ENCODE assay signal across 19 mouse cellular contexts in genomic region chr11:70075581-70075980, GRCm38 (mm10). TPM values are rescaled to one million over a fixed set of nuclear protein-coding genes. Genes with fewer than 3 reads are reported as not detected.
DNase-seq lines count a peak whose midpoint lies in the region; ATAC-seq and TF ChIP-seq lines count a peak whose summit lies in the region.
"Had no signal": no experiment of that assay in that cellular context is flagged by ENCODE, and none has a peak within 500 bp of the region (broad histone marks: within the 10 kb centered on the region; RNA-seq: fewer than 3 reads in every experiment).

No protein-coding gene starts in this region.

- no peak for DNase-seq in heart, postnatal 36 days
- peak; percentile 53 for DNase-seq in adrenal gland, adult 8-10 months
- DNase-seq in liver, adult 2 months (ENCODE audit: extremely low read depth, low read depth, low spot score), result peak; percentile 90
- DNase-seq in urinary bladder, postnatal 25 days (ENCODE audit: low spot score), result no peak
- DNase-seq in T-cell, adult 2 months (ENCODE audit: low spot score), result no peak
- DNase-seq: cerebellum, adult 8-10 months; gastrocnemius, postnatal 14 days; heart, postnatal 10 days; kidney, postnatal 25 days; right cerebral cortex, adult 18-20 months had no signal

- peak; percentile 74; the same call in 1 of the 2 replicates for ATAC-seq in heart, embryonic 13.5 days (ENCODE audit: extremely low read depth, insufficient number of reproducible peaks, low FRiP score, low TSS enrichment)
- peak; percentile 56; the same call in 1 of the 2 replicates for ATAC-seq in stomach, embryonic 15.5 days (ENCODE audit: insufficient read depth, low FRiP score, low read depth)
- ATAC-seq in activated CD4-positive, CD25-positive, alpha-beta regulatory T cell, adult 4 months, result no peak

- no peaks in the 10 kb centered on the region for H3K36me3 ChIP-seq in heart, embryonic 13.5 days
- H3K36me3 ChIP-seq in liver, adult 2 months (ENCODE audit: control insufficient read depth, insufficient read depth, low read length), result no peaks in the 10 kb centered on the region
- H3K36me3 ChIP-seq in stomach, embryonic 15.5 days, result no peaks in the 10 kb centered on the region
- H3K36me3 ChIP-seq: embryonic facial prominence, embryonic 10.5 days; forebrain, embryonic 12.5 days; midbrain, embryonic 12.5 days; neural tube, embryonic 12.5 days had no signal

- peak overlapping the region; percentile 51 for H3K27ac ChIP-seq in heart, embryonic 13.5 days (replicated peaks)
- H3K27ac ChIP-seq in liver, adult 2 months (replicated peaks; ENCODE audit: insufficient read depth, low read depth, low read length), result peak overlapping the region; percentile 68
- no peak overlapping the region for H3K27ac ChIP-seq in stomach, embryonic 15.5 days
- H3K27ac ChIP-seq: embryonic facial prominence, embryonic 10.5 days; midbrain, embryonic 12.5 days; neural tube, embryonic 12.5 days had no signal

- H3K9ac ChIP-seq in heart, embryonic 13.5 days, result no peak overlapping the region
- no peak overlapping the region for H3K9ac ChIP-seq in liver, adult 2 months (ENCODE audit: low read depth, low read length)
- H3K9ac ChIP-seq in stomach, embryonic 15.5 days, result no peak overlapping the region
- H3K9ac ChIP-seq: forebrain, embryonic 12.5 days; midbrain, embryonic 12.5 days; neural tube, embryonic 12.5 days had no signal

- no peak overlapping the region for H3K4me3 ChIP-seq in heart, embryonic 13.5 days
- no peak overlapping the region for H3K4me3 ChIP-seq in liver, adult 2 months (ENCODE audit: insufficient read depth, low read depth, low read length)
- H3K4me3 ChIP-seq in stomach, embryonic 15.5 days (replicated peaks), result no peak overlapping the region
- H3K4me3 ChIP-seq: forebrain, embryonic 12.5 days; midbrain, embryonic 12.5 days; neural tube, embryonic 12.5 days had no signal

- peak overlapping the region; percentile 4; the same call in 1 of the 2 replicates for H3K4me2 ChIP-seq in heart, embryonic 13.5 days
- H3K4me2 ChIP-seq in stomach, embryonic 15.5 days, result no peak overlapping the region
- H3K4me2 ChIP-seq: forebrain, embryonic 12.5 days had no signal

- WGBS in heart, embryonic 13.5 days, result 62% methylated on average over 6 of the region's 6 CpGs
- 22% methylated on average over 6 of the region's 6 CpGs for WGBS in liver, adult 2 months
- 76% methylated on average over 6 of the region's 6 CpGs for WGBS in stomach, embryonic 15.5 days

- H3K79me2 ChIP-seq in liver, adult 2 months (ENCODE audit: control insufficient read depth, insufficient read depth, low read length), result no peaks in the 10 kb centered on the region

- no peak for TF ChIP-seq POLR2A in liver, adult 2 months (IDR thresholded peaks at IDR 0.05; ENCODE audit: extremely low read depth, insufficient read depth, low read length)

- no peak for TF ChIP-seq CTCF in liver, adult 2 months (IDR thresholded peaks at IDR 0.05; ENCODE audit: low read depth, low read length)

- no peaks in the 10 kb centered on the region for H3K9me3 ChIP-seq in heart, embryonic 13.5 days
- H3K9me3 ChIP-seq in stomach, embryonic 15.5 days, result no peaks in the 10 kb centered on the region
- H3K9me3 ChIP-seq: embryonic facial prominence, embryonic 10.5 days; forebrain, embryonic 12.5 days; midbrain, embryonic 12.5 days; neural tube, embryonic 12.5 days had no signal

- peaks cover 5% of the 10 kb centered on the region; the same call in 1 of the 2 replicates for H3K27me3 ChIP-seq in heart, embryonic 13.5 days (replicated peaks)
- no peaks in the 10 kb centered on the region for H3K27me3 ChIP-seq in liver, adult 2 months (ENCODE audit: control insufficient read depth, insufficient read depth, low read length)
- no peaks in the 10 kb centered on the region for H3K27me3 ChIP-seq in stomach, embryonic 15.5 days (replicated peaks)
- H3K27me3 ChIP-seq: forebrain, embryonic 12.5 days; midbrain, embryonic 12.5 days; neural tube, embryonic 12.5 days had no signal

- H3K4me1 ChIP-seq in heart, embryonic 13.5 days, result peaks cover 5% of the 10 kb centered on the region; the same call in 1 of the 2 replicates
- H3K4me1 ChIP-seq in liver, adult 2 months (ENCODE audit: control insufficient read depth, insufficient read depth, low read length), result peaks cover 16% of the 10 kb centered on the region
- H3K4me1 ChIP-seq in stomach, embryonic 15.5 days, result no peaks in the 10 kb centered on the region
- H3K4me1 ChIP-seq: forebrain, embryonic 12.5 days; midbrain, embryonic 12.5 days; neural tube, embryonic 12.5 days had no signal

- intact Hi-C loops in heart, postnatal 36 days (cut with DNase I), result loop anchor here (1.0 kb wide), 2 partner anchors 126 to 138 kb away; no protein-coding TSS in a partner anchor

RNA-seq across cellular contexts. Expression of gene Asgr2, which starts 16.9 kb away (rescaled TPM):
- 0.18 TPM in 1 of 2 replicates, not detected in the other for polyA plus RNA-seq in heart, embryonic 13.5 days (2015; fragmentation: Nextera tagmentation; extraction: Ambion mirVana)
- not detected for total RNA-seq in heart, postnatal 36 days (2021)
- total RNA-seq in adrenal gland, adult 8-10 months (2022), result 1 to 10 TPM in 2 of 4 experiments, under 1 TPM in 2; 0.62 to 2.9 (median 1.1) TPM
- total RNA-seq in liver, adult 2 months (2014; rRNA removed), result 166 and 194 TPM in 2 replicates
- 212 and 216 TPM in 2 replicates for polyA plus RNA-seq in liver, adult 2 months (2012; rRNA removed)
- 0.81 and 0.85 TPM in 2 replicates for polyA plus RNA-seq in stomach, embryonic 15.5 days (2015; fragmentation: Nextera tagmentation; extraction: Ambion mirVana)
- not detected for polyA plus RNA-seq in activated CD4-positive, CD25-positive, alpha-beta regulatory T cell, adult 4 months (2017; shearing (Covaris generic))
- total RNA-seq: gastrocnemius, postnatal 14 days; heart, postnatal 10 days; left cerebral cortex, postnatal 25 days had no signal
- polyA plus RNA-seq: embryonic facial prominence, embryonic 10.5 days; forebrain, embryonic 12.5 days; lung, embryonic 16.5 days; midbrain, embryonic 12.5 days had no signal

RNA-seq across cellular contexts. Expression of gene Asgr1, which starts 21.7 kb away (rescaled TPM):
- 0.24 TPM in 1 of 2 replicates, not detected in the other for polyA plus RNA-seq in heart, embryonic 13.5 days (2015; fragmentation: Nextera tagmentation; extraction: Ambion mirVana)
- total RNA-seq in heart, postnatal 36 days (2021), result not detected
- total RNA-seq in adrenal gland, adult 8-10 months (2022), result under 1 TPM in 3 of 4 experiments, not detected in 1; 0.31 to 0.75 (median 0.38) TPM
- total RNA-seq in liver, adult 2 months (2014; rRNA removed), result 531 and 680 TPM in 2 replicates
- polyA plus RNA-seq in liver, adult 2 months (2012; rRNA removed), result 730 and 786 TPM in 2 replicates
- polyA plus RNA-seq in stomach, embryonic 15.5 days (2015; fragmentation: Nextera tagmentation; extraction: Ambion mirVana), result 0.30 and 0.96 TPM in 2 replicates
- not detected for polyA plus RNA-seq in activated CD4-positive, CD25-positive, alpha-beta regulatory T cell, adult 4 months (2017; shearing (Covaris generic))
- total RNA-seq: gastrocnemius, postnatal 14 days had no signal
- polyA plus RNA-seq: lung, embryonic 16.5 days had no signal

RNA-seq across cellular contexts. Expression of gene Mgl2, which starts 54.5 kb away (rescaled TPM):
- polyA plus RNA-seq in heart, embryonic 13.5 days (2015; fragmentation: Nextera tagmentation; extraction: Ambion mirVana), result 0.53 and 0.67 TPM in 2 replicates
- total RNA-seq in heart, postnatal 36 days (2021), result 1 to 10 TPM; 4.2 to 5.8 TPM
- total RNA-seq in adrenal gland, adult 8-10 months (2022), result 1 to 10 TPM; 3.1 to 6.9 (median 4.2) TPM
- 0.27 TPM in 1 of 2 replicates, not detected in the other for total RNA-seq in liver, adult 2 months (2014; rRNA removed)
- 0.06 and 0.09 TPM in 2 replicates for polyA plus RNA-seq in liver, adult 2 months (2012; rRNA removed)
- 0.50 and 1.0 TPM in 2 replicates for polyA plus RNA-seq in stomach, embryonic 15.5 days (2015; fragmentation: Nextera tagmentation; extraction: Ambion mirVana)
- under 1 TPM in 1 of 2 experiments, not detected in 1; 0.21 TPM for polyA plus RNA-seq in activated CD4-positive, CD25-positive, alpha-beta regulatory T cell, adult 4 months (2017; shearing (Covaris generic))
- polyA plus RNA-seq: forebrain, embryonic 12.5 days had no signal

RNA-seq across cellular contexts. Expression of gene Dlg4, which starts 58.8 kb away (rescaled TPM):
- polyA plus RNA-seq in heart, embryonic 13.5 days (2015; fragmentation: Nextera tagmentation; extraction: Ambion mirVana), result 4.7 and 5.1 TPM in 2 replicates
- 1 to 10 TPM; 6.3 to 7.4 TPM for total RNA-seq in heart, postnatal 36 days (2021)
- 10 to 100 TPM; 25.7 to 65.4 (median 45.9) TPM for total RNA-seq in adrenal gland, adult 8-10 months (2022)
- total RNA-seq in liver, adult 2 months (2014; rRNA removed), result 0.37 and 1.0 TPM in 2 replicates
- 1.1 and 1.3 TPM in 2 replicates for polyA plus RNA-seq in liver, adult 2 months (2012; rRNA removed)
- polyA plus RNA-seq in stomach, embryonic 15.5 days (2015; fragmentation: Nextera tagmentation; extraction: Ambion mirVana), result 8.2 and 9.7 TPM in 2 replicates
- polyA plus RNA-seq in activated CD4-positive, CD25-positive, alpha-beta regulatory T cell, adult 4 months (2017; shearing (Covaris generic)), result 10 to 100 TPM in 1 of 2 experiments, 1 to 10 TPM in 1; 9.7 to 11.6 TPM

Comparison
In these comparisons a context has a peak if more than half of its experiments do, and no peak if none do; other contexts are left out.
1. DNase-seq: peak in adrenal gland, adult 8-10 months (single experiment) and liver, adult 2 months (single experiment); none in heart, postnatal 36 days (0 of 2), urinary bladder, postnatal 25 days (single experiment) and T-cell, adult 2 months (single experiment).
2. RNA of gene Asgr2, which starts 16.9 kb away (polyA plus RNA-seq): 212 to 216 TPM in liver, adult 2 months; 0.81 to 0.85 TPM in stomach, embryonic 15.5 days, 0.18 TPM in heart, embryonic 13.5 days and not detected in activated CD4-positive, CD25-positive, alpha-beta regulatory T cell, adult 4 months; every median in the first group is over 100 times any median in the second.
3. RNA of gene Asgr1, which starts 21.7 kb away (polyA plus RNA-seq): 730 to 786 TPM in liver, adult 2 months; 0.30 to 0.96 TPM in stomach, embryonic 15.5 days, 0.24 TPM in heart, embryonic 13.5 days and not detected in activated CD4-positive, CD25-positive, alpha-beta regulatory T cell, adult 4 months; every median in the first group is over 100 times any median in the second.